Mouse (Mus musculus) heart, embryonic 12.5 days (tissue): ENCODE measurements around the gene Supt4a. TPM values are rescaled to one million over a fixed set of nuclear protein-coding genes. Genes with fewer than 3 reads are reported as not detected.

Source experiments
- ATAC-seq: fragments of 200-750 bp; cut with Nextera tagmentation; 2 replicates; pipeline ENCODE4 v1.8.0; 2017; ENCODE audit warnings: moderate TSS enrichment, moderate library complexity; ENCODE audit not compliant: insufficient number of reproducible peaks, low FRiP score
- H3K27ac ChIP-seq: fragments of 300-500 bp; sonication (generic); 2 replicates; pipeline ENCODE4 v1.5.1; 2016; ENCODE audit warnings: mild to moderate bottlenecking, moderate library complexity; ENCODE audit not compliant: poor library complexity, severe bottlenecking
- H3K27me3 ChIP-seq: fragments of 300-500 bp; sonication (generic); replicated peaks from 2 replicates; pipeline ENCODE4 v1.6.1; 2016; ENCODE audit warnings: mild to moderate bottlenecking, moderate library complexity
- H3K36me3 ChIP-seq: fragments of 300-500 bp; sonication (generic); 2 replicates; pipeline ENCODE4 v1.6.1; 2016; ENCODE audit warnings: mild to moderate bottlenecking, moderate library complexity
- H3K4me1 ChIP-seq: fragments of 300-500 bp; sonication (generic); replicated peaks from 2 replicates; pipeline ENCODE4 v1.6.1; 2016; ENCODE audit warnings: mild to moderate bottlenecking
- H3K4me2 ChIP-seq: fragments of 300-500 bp; sonication (generic); 2 replicates; pipeline ENCODE4 v1.6.1; 2016; ENCODE audit warnings: mild to moderate bottlenecking, moderate library complexity
- H3K4me3 ChIP-seq: fragments of 300-500 bp; sonication (generic); 2 replicates; pipeline ENCODE4 v1.5.1; 2016; ENCODE audit warnings: mild to moderate bottlenecking
- H3K9ac ChIP-seq: fragments of 300-500 bp; sonication (generic); 2 replicates; pipeline ENCODE4 v1.6.1; 2016; ENCODE audit warnings: mild to moderate bottlenecking, moderate library complexity
- H3K9me3 ChIP-seq: fragments of 300-500 bp; sonication (generic); replicated peaks from 2 replicates; pipeline ENCODE4 v1.6.1; 2016; ENCODE audit warnings: mild to moderate bottlenecking, moderate library complexity
- WGBS: fragments of 180-500 bp; shearing (Covaris S2); methylation state at CpG from one replicate; pipeline ENCODE4 v1.1.7; 2016; 5-methylcytosine and 5-hydroxymethylcytosine counted together
- microRNA counts: library from miRNA; unstranded; fragments of <30 nt; microRNA quantifications from one replicate; lab custom pipeline; 2017
- microRNA-seq: library from miRNA; unstranded; fragments of <30 nt; microRNA quantifications from one replicate; pipeline ENCODE4, GENCODE M21; 2017
- polyA plus RNA-seq: library from polyadenylated mRNA; unstranded; fragments of >200 nt; fragmentation: Nextera tagmentation; extraction: Ambion mirVana; gene quantifications from 2 replicates; pipeline ENCODE4 v1.2.1, GENCODE M21; 2016

The Supt4a gene
- polyA plus RNA-seq, 1 experiment from 2014 or later = 101 TPM

GRCm38 (mm10) chr11:87778100-87778765 lies 40.9 kb downstream of the Supt4a start:
- 10% methylated on average over 32 of the region's 32 CpGs for WGBS
- peaks cover 81% of the 10 kb centered on the region for H3K27me3 ChIP-seq

GRCm38 (mm10) chr11:87778915-87779314 lies 41.6 kb downstream of the Supt4a start:
- H3K36me3 ChIP-seq = no peaks in the 10 kb centered on the region
- H3K4me2 ChIP-seq = peak overlapping the region; percentile 84
- peak overlapping the region; percentile 44 for H3K4me3 ChIP-seq
- H3K4me1 ChIP-seq = peaks cover 16% of the 10 kb centered on the region; the same call in 1 of the 2 replicates
- ATAC-seq = peak; percentile 33; the same call in 1 of the 2 replicates
- H3K27me3 ChIP-seq = peaks cover 88% of the 10 kb centered on the region
- no peak overlapping the region for H3K27ac ChIP-seq
- no peaks in the 10 kb centered on the region for H3K9me3 ChIP-seq
- H3K9ac ChIP-seq = peak overlapping the region; percentile 70
- 31% methylated on average over 12 of the region's 12 CpGs for WGBS

More at GRCm38 (mm10) chr11:87778100-87778765, 40.9 kb downstream of the Supt4a start:
- H3K36me3 ChIP-seq = no peaks in the 10 kb centered on the region
- peak overlapping the region; percentile 84 for H3K4me2 ChIP-seq
- H3K9ac ChIP-seq = peak overlapping the region; percentile 70
- H3K9me3 ChIP-seq = no peaks in the 10 kb centered on the region
- no peak overlapping the region for H3K27ac ChIP-seq
- peaks cover 16% of the 10 kb centered on the region; the same call in 1 of the 2 replicates for H3K4me1 ChIP-seq
- peak; percentile 76 for ATAC-seq
- peak overlapping the region; percentile 44 for H3K4me3 ChIP-seq

- Histone ChIP-seq H3K4me2 (no peak overlapping the region), H3K9ac (no peak overlapping the region), H3K36me3 (no peaks in the 10 kb centered on the region), H3K4me1 (peaks cover 16% of the 10 kb centered on the region; the same call in 1 of the 2 replicates), H3K27me3 (peaks cover 88% of the 10 kb centered on the region), H3K9me3 (no peaks in the 10 kb centered on the region), H3K4me3 (no peak overlapping the region), H3K27ac (no peak overlapping the region)
- WGBS = 77% methylated on average over 4 of the region's 4 CpGs
- no peak for ATAC-seq
These were observed 42.0 kb downstream of the Supt4a start for GRCm38 (mm10) chr11:87779392-87779791.

- ATAC-seq = no peak
- WGBS = 73% methylated on average over 8 of the region's 8 CpGs
- Histone ChIP-seq H3K36me3 (no peaks in the 10 kb centered on the region), H3K27me3 (peaks cover 83% of the 10 kb centered on the region), H3K4me2 (no peak overlapping the region), H3K9ac (no peak overlapping the region), H3K4me1 (peaks cover 16% of the 10 kb centered on the region; the same call in 1 of the 2 replicates), H3K4me3 (no peak overlapping the region), H3K9me3 (no peaks in the 10 kb centered on the region), H3K27ac (no peak overlapping the region)
These were observed 42.8 kb downstream of the Supt4a start for GRCm38 (mm10) chr11:87780130-87780529.

- Histone ChIP-seq H3K36me3 (no peaks in the 10 kb centered on the region), H3K9ac (no peak overlapping the region), H3K4me2 (no peak overlapping the region), H3K27me3 (0 out of 2 replicates have a peak, but pooled peaks cover 8% of the 10 kb centered on the region), H3K4me3 (no peak overlapping the region), H3K27ac (no peak overlapping the region), H3K4me1 (0 out of 2 replicates have a peak, but pooled peaks cover 4% of the 10 kb centered on the region), H3K9me3 (no peaks in the 10 kb centered on the region)
- WGBS = 75% methylated on average over 6 of the region's 6 CpGs
- no peak for ATAC-seq
These were observed 52.7 kb downstream of the Supt4a start for GRCm38 (mm10) chr11:87790088-87790487.

MicroRNAs encoded within 50 kb of the gene (microRNA counts, 519-probe panel; counts per million panel counts)
- microRNA mmu-miR-142-3p (lab: Ali Mortazavi, UCI) (5,791 counts per million, percentile 75 among the panel's probes with 10 or more counts), microRNA mmu-miR-142-5p (lab: Ali Mortazavi, UCI) (3,767 counts per million, percentile 27 among the panel's probes with 10 or more counts)

Small RNA genes lying within 50 kb of the gene (microRNA-seq; reads per million reads assigned to microRNA genes)
- not detected for gene Mir142
- gene Mir142b = not detected

Other genes with a start within 250 kb of the Supt4a start
- not detected in 2 replicates for gene Gm11492, start 170.9 kb upstream of the Supt4a start, polyA plus RNA-seq
- gene Sept4, start 168.6 kb upstream of the Supt4a start, polyA plus RNA-seq = 10.5 and 11.6 TPM in 2 replicates
- 21.9 and 27.3 TPM in 2 replicates for gene Mtmr4, start 145.4 kb upstream of the Supt4a start, polyA plus RNA-seq
- gene Hsf5, start 120.4 kb upstream of the Supt4a start, polyA plus RNA-seq = 0.13 and 0.15 TPM in 2 replicates
- 1.4 and 1.9 TPM in 2 replicates for gene Rnf43, start 74.8 kb upstream of the Supt4a start, polyA plus RNA-seq
- gene Tspoap1, start 23.0 kb downstream of the Supt4a start, polyA plus RNA-seq = 0.21 and 0.78 TPM in 2 replicates
- gene Mpo, start 56.0 kb downstream of the Supt4a start, polyA plus RNA-seq = 2.8 and 6.7 TPM in 2 replicates
- gene Lpo, start 90.7 kb downstream of the Supt4a start, polyA plus RNA-seq = not detected in 2 replicates
- 8.4 and 8.5 TPM in 2 replicates for gene Mks1, start 115.7 kb downstream of the Supt4a start, polyA plus RNA-seq
- 0.09 TPM in 1 of 2 replicates, not detected in the other for gene Epx, start 138.0 kb downstream of the Supt4a start, polyA plus RNA-seq
- not detected in 2 replicates for gene Olfr462, start 154.7 kb downstream of the Supt4a start, polyA plus RNA-seq
- not detected in 2 replicates for gene Olfr463, start 159.8 kb downstream of the Supt4a start, polyA plus RNA-seq
- gene Olfr464, start 183.4 kb downstream of the Supt4a start, polyA plus RNA-seq = not detected in 2 replicates
- gene Dynll2, start 250.0 kb downstream of the Supt4a start, polyA plus RNA-seq = 21.4 and 22.5 TPM in 2 replicates